Mouse (Mus musculus) heart, adult 2 months (tissue): ENCODE measurements around the gene Wdr91.

Experiments
- CTCF ChIP-seq: fragments of 200-600 bp; IDR thresholded peaks from 2 replicates; pipeline ENCODE4 v1.8.1; 2022; ENCODE audit warnings: antibody characterized with exemption, mild to moderate bottlenecking, moderate library complexity
- POLR2A ChIP-seq: fragments of 200-500 bp; IDR thresholded peaks from 2 replicates; pipeline ENCODE4 v1.6.1; 2011; ENCODE audit warnings: mild to moderate bottlenecking, low read depth, low read length, control low read depth; ENCODE audit not compliant: insufficient read depth

DNA sequence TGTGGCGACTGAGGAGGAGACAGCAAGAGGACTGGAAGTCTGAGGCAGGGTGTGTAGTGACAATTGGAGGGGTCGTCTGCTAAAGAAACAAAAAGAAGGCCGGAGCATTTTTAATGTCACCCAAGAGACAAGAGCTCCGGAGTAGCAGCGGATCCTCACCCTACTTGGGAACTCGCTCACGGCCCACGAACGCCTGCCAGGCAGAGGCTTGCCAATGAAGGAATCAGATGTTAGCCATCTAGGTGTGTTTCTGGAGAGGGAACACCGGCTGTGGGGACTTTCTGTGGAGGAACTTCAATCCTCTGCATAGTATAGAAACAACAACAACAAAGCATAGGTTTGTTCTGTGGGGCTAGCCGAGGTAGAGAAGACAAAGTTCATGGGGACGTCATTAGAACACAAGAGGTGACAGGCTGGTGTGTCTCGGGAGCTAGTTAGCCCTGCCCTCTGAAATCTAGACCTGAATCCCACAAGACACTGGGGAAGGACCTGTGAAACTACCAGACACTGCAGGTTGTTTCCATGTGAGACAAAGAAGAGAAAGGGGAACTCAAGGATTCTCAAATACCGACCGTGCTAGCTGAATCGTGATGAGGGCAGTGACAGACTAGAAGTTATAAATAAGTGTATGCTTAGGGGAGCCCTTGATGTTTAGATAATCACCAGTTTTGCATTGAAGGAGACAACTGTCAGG is 43.2 kb downstream of the Wdr91 start:
- TF ChIP-seq CTCF (no peak), POLR2A (no peak)
